Mouse (Mus musculus) adrenal gland, postnatal 36 days (tissue): ENCODE data around the gene Dad1. TPM values are rescaled to one million over a fixed set of nuclear protein-coding genes. Genes with fewer than 3 reads are reported as not detected.

Experiments used
- DNase-seq, 2 experiments: peaks; one replicate each; pipeline ENCODE4 v3.0.0; 2021; ENCODE audit warnings: mixed read lengths in 1 of 2
- total RNA-seq, 2 experiments: library from RNA; stranded (reverse); gene quantifications; 2 replicates each; pipeline ENCODE4 v1.2.3; 2021

The Dad1 gene
- total RNA-seq, 2 experiments from 2014 or later: 341 to 382 TPM

GRCm38 (mm10) chr14:54206309-54206708, 47.6 kb downstream of the Dad1 start:
- no peak for DNase-seq

- DNase-seq: no peak
These were observed 48.0 kb downstream of the Dad1 start for GRCm38 (mm10) chr14:54205904-54206303.

DNA sequence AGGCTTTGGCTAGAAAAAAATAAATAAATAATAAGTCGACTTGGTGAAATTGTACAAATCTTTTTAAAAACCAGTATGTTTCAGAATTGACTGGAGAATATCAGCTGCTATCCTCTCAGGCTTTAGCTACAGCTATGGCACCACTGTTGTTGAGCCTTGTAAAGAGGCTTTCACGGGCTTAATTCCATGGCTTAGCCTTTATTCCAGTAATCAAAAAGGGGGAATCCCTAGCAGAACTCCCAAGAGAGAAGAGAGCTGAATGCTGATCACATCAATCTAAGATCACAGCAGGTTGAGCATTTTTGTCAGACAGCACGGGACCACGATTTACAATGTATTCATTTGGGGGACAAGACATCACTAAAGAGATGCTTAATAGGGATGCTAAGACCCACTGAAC, 49.1 kb downstream of the Dad1 start:
- no peak for DNase-seq

- no peak for DNase-seq
These were observed 49.6 kb downstream of the Dad1 start for GRCm38 (mm10) chr14:54204311-54204710.

DNA sequence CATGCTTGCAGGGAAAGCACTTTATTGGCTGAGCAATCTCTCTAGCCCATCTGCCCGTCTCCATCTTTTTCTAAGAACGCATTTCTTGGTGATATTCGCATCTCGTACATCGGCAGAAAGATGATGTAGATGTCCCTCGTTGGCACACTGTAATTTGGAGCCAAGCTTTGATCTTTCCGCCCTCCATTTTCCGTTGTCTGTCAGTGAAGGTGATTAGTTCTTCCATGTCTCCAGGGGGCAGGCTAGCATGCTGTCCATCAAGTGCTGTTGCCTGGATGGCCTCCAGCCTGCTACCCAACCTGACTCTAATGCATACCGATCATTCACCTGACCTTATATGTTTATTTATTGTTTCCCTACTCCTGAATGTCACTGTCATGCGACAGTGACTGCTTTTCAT, 50.1 kb downstream of the Dad1 start:
- DNase-seq: no peak

- no peak for DNase-seq
These were observed 50.7 kb downstream of the Dad1 start for GRCm38 (mm10) chr14:54203207-54203606.

- no peak for DNase-seq
These were observed 53.5 kb downstream of the Dad1 start for GRCm38 (mm10) chr14:54200363-54200762.

- DNase-seq: no peak
These were observed 54.2 kb downstream of the Dad1 start for GRCm38 (mm10) chr14:54199662-54200061.

DNA sequence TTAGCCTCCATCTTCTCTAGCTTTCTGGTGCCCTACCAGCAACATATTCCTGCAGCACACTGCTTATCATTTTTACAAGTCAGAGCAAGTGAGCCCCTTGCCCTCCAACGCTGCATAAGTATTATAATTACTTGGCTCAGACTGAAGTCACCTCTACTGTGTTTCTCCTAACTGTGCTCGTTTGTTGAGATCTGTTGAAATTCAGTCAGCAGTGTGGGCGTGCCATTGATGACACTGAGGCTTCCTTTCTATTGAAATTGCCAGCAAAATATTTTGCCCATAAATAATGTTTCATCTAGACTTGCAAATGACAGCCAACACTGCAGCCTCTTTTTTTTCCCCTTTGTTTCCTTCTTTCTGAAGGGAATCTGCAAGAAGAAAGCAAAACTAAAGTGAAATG, 56.2 kb downstream of the Dad1 start:
- no peak for DNase-seq

DNA sequence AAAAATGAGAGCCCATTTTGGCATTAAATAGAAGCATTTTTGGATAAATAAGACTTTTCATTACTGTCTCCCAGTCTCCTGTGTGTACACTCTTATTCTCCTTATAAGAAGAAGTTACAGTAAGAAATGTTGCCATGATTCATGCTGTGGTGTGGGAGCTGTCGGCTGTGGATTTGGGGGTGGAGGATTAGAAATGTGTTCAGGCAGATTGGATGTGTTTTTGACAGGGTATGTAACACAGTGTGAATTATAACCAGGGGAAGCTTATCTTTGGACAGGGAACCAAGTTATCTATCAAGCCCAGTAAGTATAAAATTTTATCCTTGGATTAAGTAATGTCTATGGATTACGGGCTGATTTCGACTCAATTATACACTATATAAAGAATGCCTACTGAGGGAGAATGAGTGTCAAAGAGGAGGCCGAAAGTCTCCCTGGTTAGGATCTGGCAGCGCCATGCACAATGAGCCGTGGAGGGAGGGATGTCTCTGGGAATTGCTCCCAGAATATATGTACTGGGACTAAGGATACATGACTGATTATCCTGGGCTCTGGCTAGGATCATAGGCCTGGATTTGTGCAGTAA, 58.0 kb downstream of the Dad1 start:
- DNase-seq: no peak

GRCm38 (mm10) chr14:54193354-54194133, 60.4 kb downstream of the Dad1 start:
- DNase-seq: no peak

- no peak for DNase-seq
These were observed 61.4 kb downstream of the Dad1 start for GRCm38 (mm10) chr14:54192462-54192847.

DNA sequence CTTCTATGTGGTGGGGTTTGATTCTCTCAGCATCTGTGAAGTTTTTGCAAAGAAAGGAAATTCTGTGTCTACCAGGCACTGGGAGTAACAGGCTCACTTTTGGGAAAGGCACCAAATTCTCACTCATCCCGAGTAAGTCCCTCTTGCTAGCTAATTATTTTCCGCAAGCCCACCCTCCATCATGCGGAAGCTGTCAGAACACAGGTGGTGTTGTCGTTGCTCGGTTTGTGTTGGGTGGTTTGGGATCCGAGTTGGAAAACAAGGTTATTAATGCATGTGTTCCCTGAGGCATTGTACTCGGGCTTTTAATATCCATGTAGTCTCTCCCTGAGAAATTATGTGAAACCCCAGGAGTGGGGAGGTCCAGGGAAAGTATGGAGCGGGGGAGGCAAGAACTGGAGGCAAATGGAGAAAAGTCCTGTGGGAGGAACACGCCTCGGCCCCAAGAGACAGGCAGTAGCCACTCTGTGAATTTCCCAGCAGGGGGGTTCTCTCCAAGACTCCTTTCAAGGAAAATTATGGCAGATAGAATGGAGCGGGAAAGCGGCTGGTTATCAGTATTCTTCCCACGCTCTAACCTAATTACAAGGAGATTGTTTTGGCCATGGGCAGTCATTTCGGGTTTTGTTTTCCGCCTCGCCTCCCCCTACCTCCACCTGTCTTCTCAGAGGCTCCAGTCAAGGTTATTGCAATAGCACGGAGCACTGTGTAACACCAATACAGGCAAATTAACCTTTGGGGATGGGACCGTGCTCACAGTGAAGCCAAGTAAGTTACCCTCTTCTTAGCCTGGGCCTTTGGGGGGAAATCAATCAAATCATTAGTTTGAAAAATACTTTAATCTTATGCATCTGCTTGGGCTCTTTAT, 62.1 kb downstream of the Dad1 start:
- DNase-seq: no peak

DNA sequence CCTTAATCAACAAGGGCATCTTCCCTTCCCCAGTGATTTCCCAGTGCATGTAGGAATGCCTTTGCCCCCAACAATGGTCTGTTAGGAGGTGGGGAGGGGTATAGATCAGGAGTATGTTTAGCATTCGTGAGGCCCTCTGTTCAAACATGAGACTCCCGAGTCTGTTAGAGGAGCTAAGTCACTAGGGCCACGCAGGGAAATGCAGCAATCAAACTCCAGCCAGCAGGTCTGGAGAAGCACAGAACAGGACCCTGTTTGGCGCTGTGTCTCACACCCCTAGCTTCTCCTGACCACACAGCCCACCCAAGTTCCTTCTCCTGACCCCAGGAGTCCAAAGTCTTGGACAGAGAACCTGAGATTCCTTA, 62.9 kb downstream of the Dad1 start:
- DNase-seq: no peak

DNA sequence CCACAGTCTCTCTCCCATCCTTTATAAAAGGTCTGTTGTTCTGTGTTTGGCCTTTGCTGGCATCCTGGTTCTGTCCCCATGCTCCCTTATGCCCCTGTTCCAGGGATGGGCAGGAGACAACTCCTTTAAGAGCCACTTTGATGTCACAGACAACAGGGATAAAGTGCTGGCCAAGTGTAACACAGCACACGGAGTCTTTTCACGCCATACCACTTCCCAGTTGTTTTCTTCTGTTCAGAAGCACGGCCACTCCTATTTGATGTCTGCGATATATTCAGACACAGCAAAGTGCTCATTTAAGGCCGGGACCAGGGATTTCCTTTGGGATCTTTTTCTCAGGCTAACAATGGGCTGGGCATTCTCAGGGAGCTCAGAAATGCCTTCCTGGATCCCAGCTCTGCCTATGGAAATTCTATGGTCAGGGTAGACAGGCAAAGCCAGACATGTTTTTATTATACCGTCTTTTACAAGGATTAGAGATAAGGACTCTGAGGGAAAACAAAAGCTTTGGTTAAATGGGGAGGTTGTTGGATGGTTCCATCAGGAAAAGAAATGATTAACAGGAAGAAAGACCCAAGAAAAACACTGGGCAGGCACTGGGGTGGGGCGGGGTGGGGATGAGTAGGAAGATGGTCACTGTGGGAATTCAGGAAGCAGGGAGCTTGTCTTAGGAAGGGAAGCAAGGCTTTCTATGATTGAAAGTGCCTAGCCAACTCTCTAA, 63.4 kb downstream of the Dad1 start:
- no peak for DNase-seq

GRCm38 (mm10) chr14:54189255-54189654, 64.6 kb downstream of the Dad1 start:
- DNase-seq: no peak

DNA sequence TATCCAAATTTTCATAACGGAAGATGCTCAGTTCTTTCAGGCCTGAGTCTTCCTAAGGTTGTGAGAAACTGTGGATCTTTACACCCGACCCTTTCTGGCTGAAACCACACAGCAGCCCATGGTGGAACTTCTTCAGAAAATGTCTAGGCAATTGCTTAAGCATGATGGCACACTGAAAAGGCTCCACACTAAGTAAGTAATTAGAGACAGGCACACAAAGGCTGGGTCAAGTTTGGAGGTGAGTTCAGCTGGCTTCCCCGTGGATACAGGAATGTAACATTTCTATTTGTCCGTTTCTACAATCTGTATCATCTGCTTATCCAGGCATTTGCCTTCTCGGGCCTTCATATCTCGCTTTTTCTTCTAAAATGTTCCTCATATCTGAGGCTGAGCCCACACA, 66.7 kb downstream of the Dad1 start:
- no peak for DNase-seq

Other genes starting within 250 kb of the Dad1 start
- 100 to 1,000 TPM; 479 to 663 TPM for gene Abhd4, start 84 bp upstream of the Dad1 start, total RNA-seq
- not detected for gene Olfr49, start 30.8 kb upstream of the Dad1 start, total RNA-seq
- 100 to 1,000 TPM in 1 of 2 experiments, 10 to 100 TPM in 1; 81.8 to 102 TPM for gene Oxa1l, start 106.7 kb upstream of the Dad1 start, total RNA-seq
- gene Slc7a7, start 163.7 kb upstream of the Dad1 start, total RNA-seq: 1 to 10 TPM; 3.8 to 4.0 TPM
- 100 to 1,000 TPM; 211 to 217 TPM for gene Mrpl52, start 172.8 kb upstream of the Dad1 start, total RNA-seq
- 10 to 100 TPM; 42.2 to 54.4 TPM for gene Mmp14, start 177.5 kb upstream of the Dad1 start, total RNA-seq
- gene Lrp10, start 210.0 kb upstream of the Dad1 start, total RNA-seq: 100 to 1,000 TPM; 106 to 131 TPM
- gene Rem2, start 222.0 kb upstream of the Dad1 start, total RNA-seq: under 1 TPM; 0.66 to 0.79 TPM